Mouse (Mus musculus) CD4-positive, CD25-positive, alpha-beta regulatory T cell, adult 2 months (primary cell): ENCODE data around the gene Pnmal2.
A peak's percentile ranks its signal among the peaks of the same experiment; 100 is the strongest.

Experiments used
- DNase-seq: peaks from one replicate; pipeline ENCODE4 v3.0.0-alpha.2; 2012; ENCODE audit warnings: low read depth, low spot score

The Pnmal2 gene

GRCm38 (mm10) chr7:16944061-16944807 lies at the start of gene Pnmal2:
Pnmal2 (plus strand) TSS chr7:16944682.
- peak; percentile 79 for DNase-seq

GRCm38 (mm10) chr7:16895000-16895399 lies 49.5 kb upstream of the Pnmal2 start:
- peak; percentile 81 for DNase-seq

GRCm38 (mm10) chr7:16895511-16895910 lies 49.0 kb upstream of the Pnmal2 start:
- DNase-seq = no peak

GRCm38 (mm10) chr7:16900526-16900925 lies 44.0 kb upstream of the Pnmal2 start:
- no peak for DNase-seq

- no peak for DNase-seq
These were observed 41.0 kb upstream of the Pnmal2 start for GRCm38 (mm10) chr7:16903439-16903955.

- no peak for DNase-seq
These were observed 40.3 kb upstream of the Pnmal2 start for GRCm38 (mm10) chr7:16904120-16904675.

- peak; percentile 56 for DNase-seq
These were observed 38.9 kb upstream of the Pnmal2 start for GRCm38 (mm10) chr7:16905491-16906021.

- peak; percentile 72 for DNase-seq
These were observed 38.2 kb upstream of the Pnmal2 start, which contains the start of gene Ptgir for GRCm38 (mm10) chr7:16906281-16906680. Ptgir (plus strand) TSS chr7:16906490.

- no peak for DNase-seq
These were observed 37.5 kb upstream of the Pnmal2 start for GRCm38 (mm10) chr7:16906889-16907559.

GRCm38 (mm10) chr7:16907842-16908241 lies 36.6 kb upstream of the Pnmal2 start:
- peak; percentile 38 for DNase-seq

GRCm38 (mm10) chr7:16908367-16908766 lies 36.1 kb upstream of the Pnmal2 start:
- DNase-seq = peak; percentile 43

GRCm38 (mm10) chr7:16908859-16909258 lies 35.6 kb upstream of the Pnmal2 start:
- DNase-seq = no peak

- DNase-seq = no peak
These were observed 34.6 kb upstream of the Pnmal2 start for GRCm38 (mm10) chr7:16909909-16910308.

- no peak for DNase-seq
These were observed 32.6 kb upstream of the Pnmal2 start for GRCm38 (mm10) chr7:16911904-16912303.

GRCm38 (mm10) chr7:16912360-16912759 lies 32.1 kb upstream of the Pnmal2 start:
- DNase-seq = no peak

- DNase-seq = peak; percentile 86
These were observed 30.6 kb upstream of the Pnmal2 start for GRCm38 (mm10) chr7:16913806-16914452.

GRCm38 (mm10) chr7:16914453-16915343 lies 29.8 kb upstream of the Pnmal2 start:
- no peak for DNase-seq

- DNase-seq = no peak
These were observed 28.8 kb upstream of the Pnmal2 start for GRCm38 (mm10) chr7:16915461-16916340.
